Mouse (Mus musculus): ENCODE data around the gene Thoc5.

The Thoc5 gene

GRCm38 (mm10) chr11:4975623-4976022 is 80.5 kb downstream of the Thoc5 start:
- DNase-seq, result peak; percentile 64

Data from right cerebral cortex, adult 18-20 months (tissue).